Mouse (Mus musculus) embryonic fibroblast, embryonic 13.5 days (primary cell): ENCODE data around the gene Alg2.

ENCODE experiments used
- CTCF ChIP-seq: IDR thresholded peaks from 2 replicates; pipeline ENCODE4 v1.5.1; 2011; ENCODE audit warnings: mild to moderate bottlenecking, control low read depth, low read length, moderate library complexity, borderline replicate concordance; ENCODE audit not compliant: insufficient read depth
- POLR2A ChIP-seq: IDR thresholded peaks from 2 replicates; pipeline ENCODE4 v1.6.1; 2011; ENCODE audit warnings: low read depth, mild to moderate bottlenecking, control low read depth, low read length, moderate library complexity

DNA sequence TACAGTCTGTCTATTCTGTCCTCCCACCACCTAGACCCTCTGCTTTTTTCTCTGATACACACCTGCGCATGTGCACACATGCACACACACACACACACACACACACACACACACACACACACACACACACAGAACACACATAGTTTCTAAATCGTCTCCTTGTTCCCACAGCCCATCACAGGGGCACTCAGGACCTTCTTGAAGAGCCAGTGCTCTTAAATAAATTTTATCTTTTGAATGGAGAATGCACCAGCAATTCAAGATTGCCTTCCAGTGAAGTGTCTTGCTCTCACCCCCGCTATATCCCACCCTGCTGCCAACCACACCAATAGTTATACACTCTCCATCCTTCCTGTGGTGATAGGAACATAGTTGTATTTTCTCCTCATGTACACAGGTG is 51.2 kb downstream of the Alg2 start:
- TF ChIP-seq POLR2A (no peak), CTCF (no peak)
